Mouse (Mus musculus) forebrain, embryonic 13.5 days (tissue): ENCODE measurements at regions not wholly inside any gene's neighbourhood (a gene's known extent, or its start where the extent isn't known, plus 50 kb on each side); places are given as distances from the start of the nearest gene placed in this dataset.
"Not testable (repeated sequence)": the region's sequence is repeated elsewhere in the genome, so short reads cannot be mapped to it uniquely, and the experiment has no call there.

Experiments
- ATAC-seq: fragments of 200-750 bp; cut with Nextera tagmentation; 2 replicates; pipeline ENCODE4 v1.8.0; 2017
- H3K27ac ChIP-seq: fragments of 300-500 bp; sonication (generic); 2 replicates; pipeline ENCODE4 v1.5.1; 2015; ENCODE audit warnings: inconsistent platforms, mild to moderate bottlenecking, moderate library complexity
- H3K27me3 ChIP-seq: fragments of 300-500 bp; sonication (generic); 2 replicates; pipeline ENCODE4 v1.6.1; 2015; ENCODE audit warnings: mild to moderate bottlenecking, inconsistent platforms
- H3K36me3 ChIP-seq: fragments of 300-500 bp; sonication (generic); 2 replicates; pipeline ENCODE4 v1.6.1; 2015; ENCODE audit warnings: mild to moderate bottlenecking, inconsistent platforms; ENCODE audit not compliant: poor library complexity, severe bottlenecking
- H3K4me1 ChIP-seq: fragments of 300-500 bp; sonication (generic); 2 replicates; pipeline ENCODE4 v1.6.1; 2015; ENCODE audit warnings: inconsistent platforms
- H3K4me2 ChIP-seq: fragments of 300-500 bp; sonication (generic); 2 replicates; pipeline ENCODE4 v1.6.1; 2015; ENCODE audit warnings: inconsistent platforms, mild to moderate bottlenecking, moderate library complexity
- H3K4me3 ChIP-seq: fragments of 300-500 bp; sonication (generic); 2 replicates; pipeline ENCODE4 v1.5.1; 2015; ENCODE audit warnings: mild to moderate bottlenecking, inconsistent platforms
- H3K9ac ChIP-seq: fragments of 300-500 bp; sonication (generic); 2 replicates; pipeline ENCODE4 v1.6.1; 2015; ENCODE audit warnings: mild to moderate bottlenecking, inconsistent platforms
- H3K9me3 ChIP-seq: fragments of 300-500 bp; sonication (generic); replicated peaks from 2 replicates; pipeline ENCODE4 v1.6.1; 2016; ENCODE audit warnings: inconsistent platforms
- WGBS: fragments of 180-500 bp; shearing (Covaris S2); methylation state at CpG from one replicate; pipeline ENCODE4 v1.1.7; 2015; 5-methylcytosine and 5-hydroxymethylcytosine counted together

DNA sequence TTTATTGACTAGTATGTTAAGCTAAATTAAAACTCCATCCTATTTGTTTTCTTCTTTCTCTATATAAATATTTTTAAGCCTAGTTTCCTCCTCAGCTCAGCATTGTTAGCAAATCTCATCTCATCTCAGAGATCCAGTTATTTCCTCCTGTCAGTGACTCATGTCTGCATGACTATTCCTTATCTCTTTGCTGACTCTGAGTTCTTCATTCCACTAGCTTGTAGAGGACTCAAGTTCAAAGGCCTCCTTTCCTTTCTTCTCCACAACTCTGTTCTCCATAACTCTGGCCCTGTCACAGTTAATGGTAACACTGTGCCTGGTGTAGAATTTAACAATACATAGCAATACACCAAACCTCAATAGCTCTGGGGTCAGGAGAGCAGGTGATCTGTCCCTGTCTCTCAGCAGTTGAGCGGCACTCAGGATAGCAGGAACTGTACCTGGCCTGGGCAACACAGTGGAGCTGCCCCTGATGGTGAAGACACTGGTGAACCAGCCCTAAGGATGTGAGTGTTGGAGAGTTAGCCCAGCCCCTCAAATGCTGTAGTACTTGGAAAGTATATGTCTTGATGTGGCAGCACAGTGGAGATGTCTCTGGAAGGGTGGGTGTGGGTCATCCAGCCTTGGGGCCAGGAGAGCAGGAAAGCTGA lies 213.3 kb upstream of the Atp10a start:
- 90% methylated on average over 1 of the region's 1 CpGs for WGBS
- H3K4me3 ChIP-seq = no peak overlapping the region
- H3K36me3 ChIP-seq = no peaks in the 10 kb centered on the region
- H3K27me3 ChIP-seq = no peaks in the 10 kb centered on the region
- H3K9me3 ChIP-seq = no peaks in the 10 kb centered on the region
- no peaks in the 10 kb centered on the region for H3K4me1 ChIP-seq
- no peak for ATAC-seq
- H3K9ac ChIP-seq = no peak overlapping the region
- H3K4me2 ChIP-seq = no peak overlapping the region
- H3K27ac ChIP-seq = no peak overlapping the region

DNA sequence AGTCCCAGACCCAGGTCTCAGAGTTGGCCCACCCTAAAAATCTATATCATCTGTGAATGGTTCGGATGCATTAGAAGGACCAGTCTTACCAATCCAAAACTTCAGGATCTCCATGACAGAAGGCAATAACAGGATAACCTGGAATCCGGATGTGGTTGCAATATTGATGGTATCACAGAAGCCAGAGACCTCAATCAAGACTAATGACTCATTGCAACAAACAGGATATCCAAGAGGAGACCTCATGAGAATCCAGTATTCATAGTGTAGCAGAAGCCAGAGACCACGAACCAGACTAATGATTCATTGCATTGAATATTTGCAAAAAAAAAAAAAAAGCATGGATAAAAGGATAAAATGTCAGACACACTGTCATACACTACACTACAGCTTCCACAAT lies 212.7 kb upstream of the Atp10a start:
- no peak for ATAC-seq
- WGBS = 78% methylated on average over 3 of the region's 3 CpGs
- no peak overlapping the region for H3K4me2 ChIP-seq
- no peak overlapping the region for H3K9ac ChIP-seq
- H3K27me3 ChIP-seq = no peaks in the 10 kb centered on the region
- no peaks in the 10 kb centered on the region for H3K4me1 ChIP-seq
- H3K9me3 ChIP-seq = no peaks in the 10 kb centered on the region
- H3K36me3 ChIP-seq = no peaks in the 10 kb centered on the region
- no peak overlapping the region for H3K4me3 ChIP-seq
- no peak overlapping the region for H3K27ac ChIP-seq

DNA sequence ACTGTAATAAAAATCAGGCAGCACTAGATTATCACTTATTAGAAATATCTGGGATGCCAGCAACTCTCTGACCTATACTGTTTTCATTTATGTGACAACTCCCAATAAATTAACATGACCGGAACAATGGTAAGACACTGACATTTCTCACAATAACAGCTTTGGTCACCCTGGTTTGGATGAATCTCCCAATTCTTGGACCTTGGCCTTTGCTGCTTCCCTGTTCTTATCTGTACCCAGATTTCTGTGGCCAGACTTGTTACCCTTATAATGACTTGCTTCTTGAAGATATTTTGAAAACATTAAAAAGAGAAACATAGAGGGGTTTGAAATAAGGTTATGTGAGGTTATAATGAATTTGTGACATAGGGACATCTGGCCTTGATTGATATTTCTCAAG lies 210.2 kb upstream of the Atp10a start:
- Histone ChIP-seq H3K9ac (no peak overlapping the region), H3K9me3 (no peaks in the 10 kb centered on the region), H3K36me3 (no peaks in the 10 kb centered on the region), H3K4me1 (no peaks in the 10 kb centered on the region), H3K4me3 (no peak overlapping the region), H3K27ac (no peak overlapping the region), H3K27me3 (no peaks in the 10 kb centered on the region), H3K4me2 (no peak overlapping the region)
- 98% methylated on average over 1 of the region's 1 CpGs for WGBS
- no peak for ATAC-seq

DNA sequence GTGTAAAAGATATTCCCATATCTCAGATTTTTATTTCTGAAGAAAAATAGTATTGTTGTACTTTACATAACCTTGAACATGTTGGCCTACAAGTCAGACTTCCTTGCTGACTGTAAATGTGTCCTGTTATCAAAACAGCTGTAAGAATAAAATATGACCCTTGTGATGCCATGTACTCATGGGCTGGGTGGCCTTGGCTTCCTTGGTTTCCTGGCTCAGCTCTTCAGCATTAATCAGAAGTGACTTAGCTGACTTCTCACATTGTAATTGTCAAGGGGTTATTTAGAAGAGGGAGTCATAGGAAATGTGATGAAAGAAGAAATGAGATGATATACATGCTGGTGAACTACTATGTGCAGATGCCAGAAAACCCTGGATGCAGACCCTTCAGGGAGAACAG lies 209.7 kb upstream of the Atp10a start:
- ATAC-seq = no peak
- H3K9me3 ChIP-seq = no peaks in the 10 kb centered on the region
- H3K4me3 ChIP-seq = no peak overlapping the region
- no peak overlapping the region for H3K9ac ChIP-seq
- H3K4me1 ChIP-seq = no peaks in the 10 kb centered on the region
- H3K4me2 ChIP-seq = no peak overlapping the region
- H3K27ac ChIP-seq = no peak overlapping the region
- H3K27me3 ChIP-seq = no peaks in the 10 kb centered on the region
- H3K36me3 ChIP-seq = no peaks in the 10 kb centered on the region

DNA sequence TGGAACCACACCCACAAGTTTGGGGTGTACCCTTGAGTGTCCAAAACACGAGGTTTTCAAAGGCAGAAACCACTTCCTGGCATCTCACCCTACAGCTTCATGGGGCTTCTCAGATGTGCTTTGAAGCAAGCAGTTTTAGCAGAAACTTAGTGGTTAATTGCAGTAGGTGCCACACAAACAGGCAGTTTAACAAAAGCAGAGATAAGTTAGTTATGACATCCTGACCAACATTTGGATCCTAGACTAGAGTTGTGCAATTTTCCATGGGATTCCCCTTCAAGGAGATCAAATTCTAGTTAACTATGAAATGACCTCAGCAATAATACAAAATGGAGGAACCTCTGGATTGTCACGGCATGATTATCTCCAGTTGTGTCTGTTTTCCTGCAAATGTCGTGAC lies 207.2 kb upstream of the Atp10a start:
- Histone ChIP-seq H3K4me1 (no peaks in the 10 kb centered on the region), H3K27me3 (no peaks in the 10 kb centered on the region), H3K36me3 (no peaks in the 10 kb centered on the region), H3K27ac (no peak overlapping the region), H3K9me3 (no peaks in the 10 kb centered on the region), H3K9ac (no peak overlapping the region), H3K4me2 (no peak overlapping the region), H3K4me3 (no peak overlapping the region)
- no peak for ATAC-seq
- WGBS = 74% methylated on average over 3 of the region's 3 CpGs

DNA sequence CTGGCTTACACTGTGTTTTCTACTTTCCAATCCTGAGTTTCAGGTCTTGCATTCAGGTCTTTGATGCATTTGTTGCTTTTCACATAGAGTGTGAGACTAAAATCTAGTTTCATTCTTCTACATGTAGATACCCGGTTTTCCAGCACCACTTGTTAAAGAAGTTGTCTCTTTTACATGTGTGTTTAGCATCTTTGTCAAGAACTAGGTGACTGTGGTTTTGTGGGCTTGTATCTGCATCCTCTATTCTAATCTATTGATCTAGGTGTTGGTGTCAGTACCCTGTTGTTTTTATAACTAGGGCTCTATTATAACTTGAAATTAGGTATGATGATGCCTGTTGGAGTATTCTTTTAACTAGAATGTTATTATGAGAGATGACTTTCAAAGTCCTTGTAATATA lies 204.0 kb upstream of the Atp10a start:
- no peak overlapping the region for H3K9ac ChIP-seq
- no peaks in the 10 kb centered on the region for H3K27me3 ChIP-seq
- no peak overlapping the region for H3K27ac ChIP-seq
- no peaks in the 10 kb centered on the region for H3K4me1 ChIP-seq
- no peaks in the 10 kb centered on the region for H3K36me3 ChIP-seq
- 79% methylated on average over 1 of the region's 1 CpGs for WGBS
- no peak overlapping the region for H3K4me3 ChIP-seq
- H3K4me2 ChIP-seq = no peak overlapping the region
- no peak for ATAC-seq
- no peaks in the 10 kb centered on the region for H3K9me3 ChIP-seq

DNA sequence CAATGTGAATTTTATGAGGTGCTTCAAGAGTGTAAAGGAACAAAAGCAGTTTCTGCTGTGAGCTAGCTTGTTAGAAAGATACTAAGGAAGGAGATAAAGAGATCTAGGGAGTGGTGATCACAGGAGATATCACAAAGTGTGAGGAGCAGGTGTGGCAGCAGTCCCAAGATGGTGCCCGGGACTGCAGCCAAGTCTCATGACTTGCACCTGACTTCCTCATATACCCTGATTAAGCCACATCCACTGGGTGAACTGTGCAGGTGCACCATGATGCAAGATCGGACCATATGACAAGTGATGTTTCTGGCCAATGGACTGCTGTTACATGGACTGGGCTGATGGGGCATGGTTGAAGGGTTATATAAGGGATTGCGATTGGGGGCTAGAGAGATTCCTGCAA lies 197.8 kb upstream of the Atp10a start:
- not testable (repeated sequence) for H3K4me2 ChIP-seq, H3K27me3 ChIP-seq, ATAC-seq, H3K9ac ChIP-seq, H3K27ac ChIP-seq, H3K4me1 ChIP-seq, H3K9me3 ChIP-seq, H3K4me3 ChIP-seq, H3K36me3 ChIP-seq
- WGBS = 97% methylated on average over 3 of the region's 3 CpGs

DNA sequence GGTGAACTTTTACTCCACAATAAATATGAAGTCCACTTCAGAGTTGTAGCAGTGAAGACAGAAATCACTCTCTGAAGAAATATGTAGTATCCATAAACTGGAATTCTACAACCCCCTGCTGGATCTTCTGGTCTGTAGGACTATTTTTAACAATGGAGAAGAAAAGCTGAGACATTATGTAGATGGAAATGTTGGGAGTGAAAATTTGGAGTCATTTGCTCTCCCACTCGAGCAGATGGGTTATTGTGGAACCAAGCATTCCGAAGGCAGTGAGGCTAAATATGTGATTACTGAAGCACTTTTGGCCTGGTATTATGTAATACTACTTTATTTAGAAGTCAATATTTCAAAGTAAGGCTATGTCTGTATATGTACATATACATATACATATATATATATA lies 195.0 kb upstream of the Atp10a start:
- Histone ChIP-seq H3K27me3 (no peaks in the 10 kb centered on the region), H3K4me3 (no peak overlapping the region), H3K9ac (no peak overlapping the region), H3K36me3 (no peaks in the 10 kb centered on the region), H3K9me3 (no peaks in the 10 kb centered on the region), H3K27ac (no peak overlapping the region), H3K4me1 (no peaks in the 10 kb centered on the region), H3K4me2 (no peak overlapping the region)
- no peak for ATAC-seq
- 87% methylated on average over 2 of the region's 2 CpGs for WGBS

DNA sequence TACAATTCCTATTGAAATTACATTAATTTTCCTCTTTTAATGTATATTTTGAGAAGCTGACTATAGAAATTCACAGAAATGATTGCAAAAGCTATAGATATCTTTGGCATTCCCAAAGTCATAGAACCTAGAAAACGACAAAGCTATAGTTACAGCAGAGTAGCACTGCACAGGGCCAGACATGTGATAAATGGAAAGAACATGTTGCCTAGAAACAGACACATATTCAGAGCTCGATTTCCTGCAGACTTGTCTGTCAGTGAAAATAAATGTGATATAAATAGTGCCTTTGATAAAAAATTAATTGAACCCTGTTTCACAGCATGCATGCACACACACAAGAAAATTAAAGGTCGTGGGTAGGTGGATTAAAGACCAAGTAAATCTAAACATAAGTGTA lies 182.8 kb upstream of the Atp10a start:
- no peak overlapping the region for H3K4me2 ChIP-seq
- WGBS = 61% methylated on average over 3 of the region's 3 CpGs
- no peaks in the 10 kb centered on the region for H3K36me3 ChIP-seq
- no peaks in the 10 kb centered on the region for H3K27me3 ChIP-seq
- no peak overlapping the region for H3K4me3 ChIP-seq
- no peaks in the 10 kb centered on the region for H3K4me1 ChIP-seq
- no peak overlapping the region for H3K27ac ChIP-seq
- peak; percentile 58; the same call in 1 of the 2 replicates for ATAC-seq
- no peak overlapping the region for H3K9ac ChIP-seq
- no peaks in the 10 kb centered on the region for H3K9me3 ChIP-seq

DNA sequence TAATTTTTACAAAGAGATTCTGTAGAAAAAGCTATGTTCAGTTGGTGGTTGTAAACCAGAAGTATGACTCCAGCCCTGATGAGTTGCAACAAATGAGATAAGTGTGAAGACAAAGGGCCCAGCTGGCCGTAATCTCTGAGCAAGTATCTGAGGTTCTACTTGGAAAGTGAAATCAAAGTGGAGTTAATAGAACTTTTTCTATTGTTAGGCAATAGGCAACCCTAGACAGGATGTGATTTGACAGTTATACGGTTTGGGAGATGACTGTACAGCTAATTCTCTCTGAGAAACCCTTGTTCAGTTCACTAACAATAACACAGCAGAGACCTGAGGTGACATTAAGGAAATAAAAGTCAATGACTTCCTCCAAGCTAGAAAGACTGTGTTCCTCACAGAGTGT lies 180.8 kb upstream of the Atp10a start:
- Histone ChIP-seq H3K4me3 (no peak overlapping the region), H3K36me3 (no peaks in the 10 kb centered on the region), H3K4me1 (no peaks in the 10 kb centered on the region), H3K27me3 (no peaks in the 10 kb centered on the region), H3K4me2 (no peak overlapping the region), H3K9ac (no peak overlapping the region), H3K9me3 (no peaks in the 10 kb centered on the region), H3K27ac (no peak overlapping the region)
- no peak for ATAC-seq
- WGBS = 83% methylated on average over 2 of the region's 2 CpGs

DNA sequence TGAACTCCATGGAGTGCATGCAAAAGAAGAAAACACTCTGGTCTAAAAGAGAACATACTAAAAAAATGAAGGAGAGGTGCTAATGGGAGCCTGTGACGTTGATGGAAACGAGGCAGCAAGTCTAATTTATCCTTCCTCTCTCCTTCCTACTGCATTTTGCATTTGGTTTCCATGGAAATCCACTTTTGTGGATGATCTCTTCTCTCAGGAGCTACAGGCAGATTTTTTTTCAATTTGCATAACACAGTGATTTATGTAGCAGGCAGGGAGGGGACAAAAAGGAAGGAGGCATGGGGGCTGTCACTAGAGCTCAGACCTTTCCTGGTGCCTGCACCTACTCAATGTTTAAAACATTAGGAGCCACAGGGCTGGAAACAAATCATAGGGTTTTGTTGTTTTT lies 167.7 kb upstream of the Atp10a start:
- H3K4me3 ChIP-seq = no peak overlapping the region
- H3K27me3 ChIP-seq = no peaks in the 10 kb centered on the region
- no peak overlapping the region for H3K27ac ChIP-seq
- H3K9ac ChIP-seq = no peak overlapping the region
- ATAC-seq = peak; percentile 83
- H3K4me1 ChIP-seq = 0 out of 2 replicates have a peak, but pooled peaks cover 5% of the 10 kb centered on the region
- no peaks in the 10 kb centered on the region for H3K9me3 ChIP-seq
- no peak overlapping the region for H3K4me2 ChIP-seq
- 21% methylated on average over 2 of the region's 2 CpGs for WGBS
- H3K36me3 ChIP-seq = no peaks in the 10 kb centered on the region
